Mouse (Mus musculus) MEL (cell line): ENCODE measurements around the gene Emilin1.

Experiments
- CHD1 ChIP-seq: IDR thresholded peaks from 2 replicates; pipeline ENCODE4 v1.6.1; 2012; ENCODE audit warnings: low read depth, mild to moderate bottlenecking, inconsistent platforms, low read length, improper control_type of control experiment
- CTCF ChIP-seq, 3 experiments: IDR thresholded peaks in 2 of 3; conservative IDR thresholded peaks in 1 of 3; 2 replicates each; pipeline ENCODE4 v1.5.1; 2011 to 2012; ENCODE audit warnings: low read length in 3 of 3, low read depth in 2 of 3, mild to moderate bottlenecking in 2 of 3, improper control_type of control experiment in 1 of 3, inconsistent platforms in 1 of 3, mixed read lengths in 1 of 3, moderate library complexity in 1 of 3; ENCODE audit not compliant: control insufficient read depth in 1 of 3, insufficient read depth in 1 of 3, poor library complexity in 1 of 3, severe bottlenecking in 1 of 3
- ETS1 ChIP-seq: IDR thresholded peaks from 2 replicates; pipeline ENCODE4 v1.6.1; 2012; ENCODE audit warnings: low read depth, mild to moderate bottlenecking, inconsistent platforms, low read length, improper control_type of control experiment, moderate library complexity
- GATA1 ChIP-seq: IDR thresholded peaks from 2 replicates; pipeline ENCODE4 v1.6.1; 2011; ENCODE audit warnings: low read depth, low read length, improper control_type of control experiment
- POLR2A ChIP-seq, 2 experiments: IDR thresholded peaks; 2 replicates each; pipeline ENCODE4 v1.6.1; 2011 to 2012; ENCODE audit warnings: low read length in 2 of 2, mild to moderate bottlenecking in 2 of 2, control low read depth in 1 of 2, improper control_type of control experiment in 1 of 2, low read depth in 1 of 2, moderate library complexity in 1 of 2; ENCODE audit not compliant: control insufficient read depth in 1 of 2, insufficient read depth in 1 of 2, poor library complexity in 1 of 2
- TCF12 ChIP-seq: IDR thresholded peaks from 2 replicates; pipeline ENCODE4 v1.6.1; 2014; ENCODE audit warnings: low read depth, mild to moderate bottlenecking, inconsistent platforms, low read length, improper control_type of control experiment, moderate library complexity

- no peak for TF ChIP-seq GATA1
- TF ChIP-seq POLR2A (IDR thresholded peaks at IDR 0.05; ENCODE audit: control insufficient read depth in 1 of 2, insufficient read depth in 1 of 2, low read depth in 1 of 2, low read length in 2 of 2, poor library complexity in 1 of 2), result no peak
- no peak for TF ChIP-seq TCF12
- no peak for TF ChIP-seq CTCF (IDR thresholded peaks at IDR 0.05 in 2 of 3, conservative IDR thresholded peaks at IDR 0.05 in 1 of 3; ENCODE audit: control insufficient read depth in 1 of 3, insufficient read depth in 1 of 3, low read depth in 2 of 3, low read length in 3 of 3, poor library complexity in 1 of 3, severe bottlenecking in 1 of 3)
- no peak for TF ChIP-seq CHD1
- no peak for TF ChIP-seq ETS1
These were observed 5.5 kb downstream of the Emilin1 start for GRCm38 (mm10) chr5:30918691-30919090.
